Mouse (Mus musculus): ENCODE results near the gene Ldlrad3. TPM values are rescaled to one million over a fixed set of nuclear protein-coding genes. Genes with fewer than 3 reads are reported as not detected.

The Ldlrad3 gene
- total RNA-seq, 2 experiments from 2014 or later, result 9.6 to 10.6 TPM

DNA sequence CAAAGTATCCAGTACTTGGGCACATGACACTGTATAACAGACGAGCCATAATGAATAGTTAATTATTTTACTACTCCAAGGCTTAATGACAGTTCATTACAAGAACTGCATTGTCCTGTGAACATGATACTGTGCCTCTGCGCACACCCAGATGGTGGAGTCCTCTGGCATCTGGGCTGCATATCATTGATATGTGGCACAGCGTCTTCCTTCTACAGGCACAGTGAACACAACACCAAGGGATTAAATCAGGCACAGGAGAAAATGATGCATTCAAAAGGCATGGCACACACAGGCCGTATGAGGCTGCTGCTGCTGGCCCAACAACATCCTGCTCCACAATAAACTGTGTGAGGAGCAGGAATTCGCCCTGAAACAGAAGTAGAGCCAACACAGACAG lies 156.5 kb downstream of the Ldlrad3 start:
- intact Hi-C loops (cut with DNase I), result loop anchor here (2.0 to 10.0 kb wide), 5 partner anchors 47 to 423 kb away; partner anchors contain the start of gene Fjx1
- peak in 1 of 2 experiments; percentile 41 for DNase-seq (ENCODE audit: low spot score in 2 of 2)

DNA sequence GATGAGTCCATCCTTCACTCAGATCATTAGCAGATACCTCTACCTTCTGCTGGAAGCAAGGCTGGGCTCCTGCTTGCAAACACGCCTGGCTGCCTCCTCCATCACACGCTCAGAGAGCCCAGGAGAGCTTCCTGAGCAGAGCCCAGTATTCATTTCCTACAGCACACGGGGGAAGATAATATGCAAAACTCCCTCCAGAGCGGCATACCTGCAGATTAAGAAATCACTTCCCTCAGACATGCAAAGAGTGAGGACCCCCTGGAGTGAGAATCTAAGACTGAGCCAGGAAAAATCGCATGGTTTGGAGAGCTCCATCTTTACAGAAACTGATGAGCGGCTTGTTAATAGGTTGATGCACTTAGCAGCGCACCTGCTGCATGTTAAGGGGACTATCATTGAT lies 158.9 kb downstream of the Ldlrad3 start:
- intact Hi-C loops (cut with DNase I), result loop anchor here (10.0 kb wide), 1 partner anchor 322 kb away; no protein-coding TSS in a partner anchor
- DNase-seq (ENCODE audit: low spot score in 2 of 2), result no peak

DNA sequence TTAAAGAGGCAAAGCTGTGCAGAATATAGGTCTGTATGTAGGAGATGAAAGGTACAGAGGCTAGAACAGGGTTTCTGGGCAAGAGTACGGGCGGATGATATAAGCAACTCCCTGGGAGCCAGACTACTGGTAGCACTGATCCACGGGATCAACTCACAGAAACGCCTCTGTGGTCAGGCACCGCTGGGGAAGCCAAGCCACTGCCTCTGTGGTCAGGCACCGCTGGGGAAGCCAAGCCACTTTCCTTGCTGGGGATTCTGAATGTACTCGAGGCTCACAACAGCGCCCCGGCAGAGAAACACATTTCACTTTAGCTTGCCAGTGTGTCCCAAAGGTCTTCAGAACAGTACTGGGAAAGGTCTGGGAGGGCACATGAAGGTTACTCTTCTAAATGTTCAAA lies 160.0 kb downstream of the Ldlrad3 start:
- intact Hi-C loops (cut with DNase I), result loop anchor here (10.0 kb wide), 1 partner anchor 321 kb away; no protein-coding TSS in a partner anchor
- DNase-seq (ENCODE audit: low spot score in 2 of 2), result no peak

DNA sequence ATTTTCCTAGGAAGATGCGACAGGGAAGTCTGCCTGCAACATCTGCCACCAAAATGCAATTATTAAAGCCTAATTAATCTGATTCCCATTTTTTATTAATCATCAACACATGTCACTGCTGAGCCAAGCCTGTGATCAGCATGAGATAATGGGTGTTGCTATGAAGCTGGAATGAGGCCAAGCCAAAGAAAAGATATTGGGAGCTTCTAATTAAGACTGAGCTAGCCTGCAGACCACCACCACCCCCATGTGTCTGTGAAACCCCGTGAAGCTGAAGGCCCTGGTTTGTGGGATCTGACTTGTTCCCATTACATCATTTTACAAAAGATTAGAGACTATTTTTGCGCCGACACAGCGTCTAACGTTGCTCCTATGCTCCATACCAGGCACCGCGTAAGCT lies 161.7 kb downstream of the Ldlrad3 start:
- intact Hi-C loops (cut with DNase I), result loop anchor here (10.0 kb wide), 1 partner anchor 320 kb away; no protein-coding TSS in a partner anchor
- DNase-seq (ENCODE audit: low spot score in 2 of 2), result no peak

DNA sequence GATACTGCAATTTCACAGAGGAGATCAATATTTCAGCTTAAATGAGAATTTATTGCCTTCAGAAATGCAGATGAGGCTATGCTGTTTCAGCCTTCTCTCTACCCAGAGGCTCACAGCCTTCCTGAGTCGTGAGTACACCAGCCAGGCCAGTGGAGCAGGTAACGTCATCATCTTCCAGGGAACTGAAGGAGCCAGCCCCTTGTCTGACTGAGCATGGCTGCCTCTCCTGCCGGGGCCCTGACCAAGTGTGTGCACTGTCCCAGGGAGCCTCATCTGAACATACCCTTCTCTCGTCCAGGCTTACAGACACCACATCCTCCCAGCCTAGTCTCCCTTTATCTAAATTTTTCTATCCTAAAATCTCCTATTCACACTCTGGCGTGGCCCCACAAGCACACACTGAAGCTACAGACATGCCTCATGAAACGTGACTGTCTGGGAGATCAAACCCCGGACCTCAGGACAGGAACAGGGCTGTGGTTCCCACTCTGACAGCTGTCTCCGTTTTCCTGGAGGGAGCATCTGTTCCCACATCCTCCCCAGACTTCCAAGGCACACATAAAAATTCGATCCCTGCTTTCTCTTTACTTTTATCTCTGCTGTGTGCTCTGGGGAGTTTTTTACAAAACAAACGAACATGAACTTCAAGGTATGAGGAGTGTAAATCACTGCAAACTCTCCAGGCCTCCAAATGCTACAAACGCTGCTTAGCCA lies 164.7 kb downstream of the Ldlrad3 start:
- intact Hi-C loops (cut with DNase I), result loop anchor here (10.0 kb wide), 1 partner anchor 317 kb away; no protein-coding TSS in a partner anchor
- DNase-seq (ENCODE audit: low spot score in 2 of 2), result no peak

DNA sequence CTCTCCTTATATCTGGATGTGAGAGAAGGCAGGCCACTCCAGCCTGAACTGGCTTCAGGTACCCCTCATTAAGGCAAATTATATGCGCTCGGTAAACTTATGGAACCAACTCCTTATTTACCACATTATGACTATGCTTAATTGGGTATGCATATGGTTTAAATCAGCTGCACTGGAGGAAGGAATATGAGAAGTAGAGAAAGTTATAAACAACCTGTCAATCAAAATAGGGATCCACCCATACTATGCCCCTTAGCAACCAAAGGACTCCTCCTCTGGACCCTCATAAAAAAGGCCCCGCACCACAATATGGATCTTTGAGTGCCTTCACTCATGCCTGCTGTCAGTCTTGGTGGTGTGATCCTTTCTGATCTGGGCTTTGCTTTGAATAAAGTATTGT lies 165.6 kb downstream of the Ldlrad3 start:
- DNase-seq (ENCODE audit: low spot score in 2 of 2), result no peak
- intact Hi-C loops (cut with DNase I), result loop anchor here (10.0 kb wide), 1 partner anchor 316 kb away; no protein-coding TSS in a partner anchor

DNA sequence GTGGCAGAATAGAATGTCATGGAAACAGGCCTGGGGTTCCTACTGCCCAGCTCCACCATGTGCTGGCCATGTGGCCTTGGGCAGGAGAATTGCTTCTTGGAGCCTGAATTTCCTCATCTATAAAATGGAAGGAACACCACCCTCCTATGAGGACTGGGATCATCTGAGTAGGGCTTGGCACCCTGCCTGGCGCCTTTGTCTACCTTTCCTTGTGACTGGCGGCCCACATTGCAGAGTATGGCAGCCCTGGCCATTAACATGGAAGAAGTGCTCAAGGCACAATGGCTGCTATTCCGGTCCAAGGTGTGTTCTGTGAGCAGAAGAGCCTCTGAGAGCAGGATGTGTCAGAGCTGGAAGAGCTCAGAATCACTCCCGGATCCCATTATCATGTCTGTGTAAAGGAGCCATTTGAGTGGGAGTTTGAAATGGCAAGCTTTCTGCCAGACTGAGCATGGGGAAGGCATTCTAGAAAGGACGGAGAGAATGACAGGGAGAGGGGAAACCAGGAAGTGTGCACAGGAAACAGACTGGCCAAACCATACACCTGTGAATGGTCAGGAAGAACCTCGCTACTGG lies 171.6 kb downstream of the Ldlrad3 start:
- intact Hi-C loops (cut with DNase I), result no loop called here
- peak in 1 of 2 experiments; percentile 38 for DNase-seq (ENCODE audit: low spot score in 2 of 2)

DNA sequence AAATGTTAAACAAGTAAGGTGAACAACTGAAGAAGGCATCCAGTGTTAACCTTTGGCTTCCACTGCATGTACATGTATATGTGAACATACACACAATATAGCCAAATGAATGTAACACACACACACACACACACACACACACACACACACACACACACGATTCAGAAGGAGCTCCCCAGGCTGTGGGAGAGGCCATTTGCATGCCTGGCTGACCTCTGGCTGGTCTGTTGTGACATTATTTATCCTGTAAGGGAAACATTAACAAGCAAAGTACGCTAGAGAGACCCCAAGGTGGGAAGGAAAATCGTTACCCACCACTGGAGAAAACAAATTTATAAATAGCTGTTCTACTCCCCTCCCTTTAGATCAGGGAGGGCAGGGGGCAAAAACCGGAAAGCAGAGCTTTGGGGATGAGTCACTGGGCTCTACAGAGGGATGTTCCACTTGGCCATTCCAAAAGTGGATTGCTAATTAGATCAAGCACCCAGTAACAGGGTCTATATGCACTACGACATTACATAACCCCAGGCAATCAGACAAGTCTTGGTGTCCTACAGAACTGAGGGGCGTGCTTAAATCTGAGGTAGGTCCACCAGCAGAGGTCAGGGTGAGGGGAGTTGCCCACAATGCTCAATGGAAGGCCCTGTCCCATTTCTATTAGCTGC lies 174.7 kb downstream of the Ldlrad3 start:
- intact Hi-C loops (cut with DNase I), result no loop called here
- DNase-seq (ENCODE audit: low spot score in 2 of 2), result no peak

DNA sequence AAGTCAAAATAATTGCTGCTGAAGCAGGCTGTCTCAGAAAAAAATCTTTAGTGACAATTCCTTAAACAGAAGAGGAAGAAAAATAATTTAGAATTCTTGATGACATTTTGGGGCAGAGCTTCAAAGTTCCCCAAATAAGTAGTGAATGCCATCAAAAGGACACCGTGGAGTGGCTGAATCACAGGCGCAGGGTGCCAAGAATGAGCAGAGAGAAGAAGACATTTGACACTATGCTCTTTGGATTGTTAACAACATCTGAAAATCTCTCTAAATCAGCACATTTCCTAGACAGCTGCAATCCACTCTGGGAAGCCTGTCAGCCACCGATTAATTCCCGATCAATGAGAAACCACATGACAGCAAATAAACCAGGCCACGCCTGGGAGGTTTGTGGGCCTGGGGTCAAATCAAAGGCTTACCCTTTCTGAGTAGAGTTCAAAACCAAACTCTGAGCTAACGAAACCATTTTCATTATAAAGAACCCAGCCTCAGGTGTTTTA lies 176.4 kb downstream of the Ldlrad3 start:
- DNase-seq (ENCODE audit: low spot score in 2 of 2), result no peak
- intact Hi-C loops (cut with DNase I), result no loop called here

DNA sequence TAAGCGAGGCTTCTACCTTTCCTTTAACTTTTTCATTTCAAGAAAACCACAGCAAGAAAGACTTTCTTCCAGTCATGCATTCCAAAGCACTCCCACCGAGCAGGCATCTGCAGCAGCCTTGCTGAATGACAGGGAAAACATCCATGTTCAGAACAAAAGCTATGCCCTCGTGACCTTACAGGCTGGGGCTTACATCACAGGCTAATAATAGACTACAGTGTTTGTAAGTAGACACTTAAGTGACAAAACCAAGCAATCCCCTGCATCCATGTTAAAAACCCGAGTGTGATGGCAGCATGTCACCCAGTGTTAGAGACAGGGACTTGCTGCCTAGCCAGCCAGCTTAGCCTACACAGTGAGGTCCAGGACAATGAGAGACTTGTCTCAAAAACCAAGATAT lies 180.0 kb downstream of the Ldlrad3 start:
- intact Hi-C loops (cut with DNase I), result no loop called here

DNA sequence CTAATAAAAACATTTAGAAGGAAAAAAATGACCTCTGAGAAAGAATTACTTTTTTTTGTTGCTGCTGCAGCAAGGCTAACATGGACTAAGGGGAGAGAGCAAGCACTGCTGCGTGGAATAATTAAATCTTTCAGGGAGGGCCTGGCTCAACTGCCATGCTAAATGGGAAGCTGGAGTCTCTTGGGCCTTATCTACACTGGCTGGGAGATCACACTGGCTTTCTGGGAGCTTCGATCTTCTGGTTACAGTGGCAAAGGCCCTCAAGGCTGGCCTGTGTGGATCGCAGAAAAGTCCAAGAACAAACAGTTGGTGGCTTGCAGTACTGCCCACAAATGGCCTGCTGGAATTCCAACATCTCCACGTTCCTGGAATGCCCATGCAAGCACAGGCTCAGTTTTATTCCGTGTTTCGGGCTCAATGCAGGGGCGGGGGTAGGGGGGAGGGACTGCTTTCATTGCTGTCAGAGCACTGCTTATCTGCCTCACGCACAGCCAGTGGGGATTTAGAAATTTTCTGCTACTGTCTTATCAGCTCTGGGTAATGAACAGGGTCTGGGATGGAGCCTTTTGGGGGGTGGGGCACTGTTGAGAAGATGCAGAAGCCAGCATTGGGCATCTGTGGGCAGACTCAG lies 180.7 kb downstream of the Ldlrad3 start:
- intact Hi-C loops (cut with DNase I), result no loop called here
- DNase-seq (ENCODE audit: low spot score in 2 of 2), result no peak

More for the DNA sequence above, 180.0 kb downstream of the Ldlrad3 start:
- DNase-seq (ENCODE audit: low spot score in 2 of 2), result no peak

DNA sequence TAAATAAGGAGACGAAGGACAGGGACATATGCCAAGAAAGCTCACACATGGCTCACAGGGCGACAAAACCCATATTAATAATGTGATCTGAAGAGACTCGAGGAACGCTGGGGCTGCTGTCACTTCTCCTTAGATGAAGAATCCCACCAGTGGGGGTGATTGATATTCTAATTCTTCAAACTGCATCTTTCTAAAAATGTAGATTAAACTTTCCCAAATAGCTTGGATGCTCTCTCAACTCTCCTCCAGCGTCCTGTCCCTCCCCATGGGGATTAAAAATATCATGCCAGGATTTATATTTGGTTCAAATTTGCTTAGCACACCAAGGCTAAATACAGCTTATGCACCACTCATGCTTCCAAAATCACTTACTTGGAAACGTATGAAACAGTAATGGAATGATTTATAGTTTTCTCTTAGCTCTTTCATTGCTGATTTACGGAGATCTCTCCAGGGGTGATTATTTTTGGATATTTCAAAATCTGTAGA lies 182.4 kb downstream of the Ldlrad3 start:
- intact Hi-C loops (cut with DNase I), result loop anchor here (5.0 kb wide), 2 partner anchors 82 to 97 kb away; no protein-coding TSS in a partner anchor
- peak; percentile 35 to 48 for DNase-seq (ENCODE audit: low spot score in 2 of 2)

DNA sequence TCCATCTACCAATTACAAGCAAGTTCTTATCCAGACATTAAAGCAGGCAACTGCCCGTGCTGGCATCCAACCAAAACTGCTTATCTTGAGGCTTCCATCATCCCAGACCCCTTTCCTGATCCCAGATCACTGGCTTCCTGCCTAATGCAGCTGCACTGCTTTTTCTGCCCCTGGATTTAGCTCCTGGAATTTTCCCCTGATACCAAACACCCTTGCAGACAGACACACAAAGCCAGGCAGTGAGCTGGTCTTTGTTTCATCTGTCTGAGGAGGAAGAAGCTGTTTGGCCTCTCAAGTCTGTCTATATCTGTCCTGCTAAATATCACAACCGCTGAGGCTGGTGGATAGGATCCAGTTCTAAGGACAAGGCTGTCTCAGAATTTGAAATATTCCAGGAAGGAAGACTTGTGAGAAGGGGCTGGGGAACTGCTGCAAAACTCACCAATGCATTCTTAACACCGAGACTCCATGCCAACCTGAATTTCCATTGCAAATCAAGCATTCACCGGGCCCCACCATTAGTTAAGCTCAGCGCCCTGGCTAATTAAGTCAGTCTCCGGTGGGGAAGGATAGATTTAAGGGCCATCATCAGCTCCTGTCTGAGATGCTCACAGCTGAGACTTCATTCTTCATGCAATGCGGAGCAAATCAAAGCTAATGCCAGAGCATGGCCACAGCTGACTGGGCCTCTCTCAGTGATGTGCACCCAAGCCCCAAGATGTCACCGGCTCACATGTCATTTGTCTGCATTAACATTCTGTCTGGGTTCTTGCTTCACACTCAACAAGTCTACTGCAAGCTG lies 183.0 kb downstream of the Ldlrad3 start:
- peak in 1 of 2 experiments; percentile 37 for DNase-seq (ENCODE audit: low spot score in 2 of 2)

DNA sequence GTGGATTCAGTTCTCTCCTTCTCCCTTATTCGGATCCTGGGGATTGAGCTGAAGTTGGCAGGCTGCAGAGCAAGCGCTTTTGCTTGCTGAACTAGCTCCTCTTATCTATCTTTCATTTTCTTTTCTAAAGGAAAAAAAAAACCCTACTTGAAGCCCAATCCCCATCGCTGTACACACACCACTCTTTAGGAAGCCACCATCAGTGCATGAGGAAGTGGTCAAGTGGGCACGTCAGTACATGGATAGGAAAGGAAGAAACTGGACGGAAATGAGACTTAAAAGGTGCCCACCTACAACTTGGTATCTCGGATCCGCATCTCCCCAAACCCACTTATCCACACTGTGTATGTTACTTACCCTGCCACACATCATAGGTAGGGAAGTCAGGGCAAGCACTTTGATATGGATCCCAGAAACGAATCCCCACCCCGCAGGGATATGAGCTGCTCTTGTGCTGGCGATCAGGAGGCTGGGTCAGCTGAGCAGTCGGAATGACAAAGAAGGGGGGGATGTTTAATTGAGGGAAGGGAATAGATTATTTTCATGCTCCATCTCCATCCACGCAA lies 183.7 kb downstream of the Ldlrad3 start:
- intact Hi-C loops (cut with DNase I), result loop anchor here (5.0 kb wide), 2 partner anchors 80 to 95 kb away; no protein-coding TSS in a partner anchor
- DNase-seq (ENCODE audit: low spot score in 2 of 2), result no peak

More for the DNA sequence above, 183.0 kb downstream of the Ldlrad3 start:
- intact Hi-C loops (cut with DNase I), result loop anchor here (5.0 kb wide), 2 partner anchors 81 to 96 kb away; no protein-coding TSS in a partner anchor

DNA sequence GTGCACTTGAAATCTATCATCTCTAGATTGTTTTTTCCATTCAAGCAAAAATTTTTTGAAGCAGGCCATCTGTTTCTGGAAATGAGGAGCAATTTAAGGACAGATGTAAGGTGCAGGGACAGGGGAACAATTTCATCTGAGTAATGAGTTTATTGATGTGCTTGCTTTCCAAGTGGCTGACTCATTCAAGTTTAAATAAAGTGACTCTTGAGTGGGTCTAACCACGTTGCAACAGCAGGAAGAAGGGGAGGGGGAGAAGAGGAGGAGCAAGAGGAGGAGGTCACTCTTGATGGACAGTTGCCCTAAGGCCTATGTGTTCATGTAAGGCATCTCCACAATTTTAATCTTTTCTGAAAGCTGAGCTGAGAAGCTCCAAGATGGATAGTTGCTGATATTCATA lies 184.5 kb downstream of the Ldlrad3 start:
- intact Hi-C loops (cut with DNase I), result loop anchor here (5.0 kb wide), 2 partner anchors 79 to 94 kb away; no protein-coding TSS in a partner anchor
- no peak for DNase-seq (ENCODE audit: low spot score in 2 of 2)

DNA sequence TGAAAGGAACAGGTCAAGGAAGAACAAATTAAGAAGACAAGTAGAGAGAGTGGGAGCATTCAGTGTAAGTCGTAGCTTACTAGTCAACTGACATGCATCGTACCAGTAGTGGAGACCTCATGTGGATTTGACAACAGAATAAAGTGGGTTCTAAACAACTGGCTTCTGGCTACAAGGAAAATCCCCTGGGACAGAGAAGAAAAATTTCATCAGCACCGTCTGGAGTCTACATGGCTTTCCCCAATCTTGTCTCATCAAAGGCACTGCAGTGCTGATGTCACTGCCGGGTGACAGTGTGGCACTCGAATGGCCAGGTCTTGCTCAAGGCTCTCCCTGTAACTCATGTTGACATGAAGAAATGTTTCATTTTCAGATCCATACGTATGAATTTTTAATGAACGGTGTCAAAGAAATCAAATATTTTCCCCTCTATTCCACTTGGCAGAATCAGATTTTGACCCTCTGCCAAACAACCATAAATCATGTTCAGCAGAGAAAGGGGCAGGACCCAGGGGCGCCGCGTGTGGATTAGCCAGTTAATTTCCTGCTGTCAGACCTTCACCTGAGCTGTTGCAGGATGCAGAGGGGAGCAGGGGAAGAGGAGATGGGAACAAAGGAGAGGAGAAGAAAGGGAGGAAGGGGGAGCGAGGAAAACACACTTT lies 187.1 kb downstream of the Ldlrad3 start:
- intact Hi-C loops (cut with DNase I), result no loop called here

DNA sequence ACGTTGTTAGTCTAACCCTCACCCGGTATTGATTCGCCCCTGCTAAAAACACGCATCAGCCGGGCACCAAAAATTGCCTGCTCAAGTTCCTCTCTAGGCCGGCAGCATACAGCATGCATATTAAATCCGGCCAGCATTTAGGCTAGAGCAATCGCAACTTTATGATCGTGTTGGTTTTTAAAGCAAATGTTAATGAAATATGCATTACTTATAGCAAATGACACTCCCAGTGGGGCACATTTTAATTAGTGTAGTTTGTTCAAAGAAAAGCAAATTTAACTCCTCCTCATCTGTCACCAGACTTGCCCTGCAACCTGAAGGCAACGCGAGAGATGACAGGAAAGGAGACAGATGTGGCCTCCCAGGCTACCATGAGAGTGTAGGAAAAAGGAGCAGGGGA lies 189.2 kb downstream of the Ldlrad3 start:
- intact Hi-C loops (cut with DNase I), result no loop called here
- DNase-seq (ENCODE audit: low spot score in 2 of 2), result no peak

More for the DNA sequence above, 187.1 kb downstream of the Ldlrad3 start:
- DNase-seq (ENCODE audit: low spot score in 2 of 2), result no peak

Measured in left cerebral cortex, postnatal 14 days (tissue).